Mouse (Mus musculus) stomach, postnatal 0 days (tissue): ENCODE results near the gene Laptm4a.

Source experiments
- CTCF ChIP-seq: IDR thresholded peaks from 2 replicates; pipeline ENCODE4 v1.5.1; 2016; ENCODE audit warnings: antibody characterized with exemption, low read depth, mild to moderate bottlenecking, moderate library complexity
- EP300 ChIP-seq: optimal IDR thresholded peaks from 2 replicates; pipeline ENCODE3; 2016; ENCODE audit warnings: antibody characterized with exemption

DNA sequence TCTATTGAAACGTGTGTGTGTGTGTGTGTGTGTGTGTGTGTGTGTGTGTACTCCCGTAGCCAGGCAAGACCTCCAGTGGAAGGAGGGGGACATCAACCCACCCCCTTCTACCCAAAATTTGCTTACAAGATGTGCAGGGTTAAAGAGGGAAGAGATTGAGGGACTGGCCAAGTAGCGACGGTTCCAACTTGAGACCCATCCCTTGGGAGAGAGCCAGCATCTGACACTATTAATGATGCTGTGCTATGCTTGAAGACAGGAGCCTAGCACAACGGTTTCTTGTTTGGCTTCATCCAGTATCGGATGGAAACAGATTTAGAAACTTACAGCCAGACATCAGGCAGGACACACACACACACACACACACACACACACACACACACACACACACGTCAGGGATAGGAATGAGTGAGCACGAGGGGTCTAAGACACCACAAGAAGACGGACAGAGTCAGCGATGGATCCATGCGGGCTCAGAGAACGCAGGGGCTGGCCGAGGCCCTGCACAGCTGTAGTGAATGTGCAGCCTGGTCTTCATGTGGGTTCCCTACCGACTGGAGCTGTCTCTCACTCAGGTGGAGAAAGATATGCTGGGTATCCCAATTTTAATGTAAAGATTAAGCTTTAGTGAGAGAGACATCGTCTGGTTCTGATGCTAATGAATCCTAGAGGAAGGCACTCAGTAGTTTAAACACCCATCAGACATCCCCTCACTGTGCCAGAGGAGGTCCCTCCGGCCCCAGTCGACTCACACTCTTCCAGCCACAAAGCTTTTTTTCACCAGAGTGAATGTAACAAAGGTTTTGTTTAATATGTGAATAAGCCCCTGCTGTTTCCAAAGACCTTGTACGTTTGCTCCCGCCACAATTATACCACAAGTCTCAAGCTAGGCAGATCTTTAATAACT is 22.3 kb upstream of the Laptm4a start:
- TF ChIP-seq CTCF (no peak; the same call in 1 of the 2 replicates), EP300 (no peak)
